ENCODE assay signal across 19 mouse cellular contexts in genomic region chr4:63171969-63172685, GRCm38 (mm10). TPM values are rescaled to one million over a fixed set of nuclear protein-coding genes. Genes with fewer than 3 reads are reported as not detected.
A peak's percentile ranks its signal among the peaks of the same experiment; 100 is the strongest.
DNase-seq lines count a peak whose midpoint lies in the region; ATAC-seq and TF ChIP-seq lines count a peak whose summit lies in the region.
"Had no signal": no experiment of that assay in that cellular context is flagged by ENCODE, and none has a peak within 500 bp of the region (broad histone marks: within the 10 kb centered on the region; RNA-seq: fewer than 3 reads in every experiment).

Kif12 (minus strand) TSS chr4:63172131.

- H3K36me3 ChIP-seq in intestine, embryonic 14.5 days (ENCODE audit: control insufficient read depth, insufficient read depth, low read length), result no peaks in the 10 kb centered on the region
- no peaks in the 10 kb centered on the region; the same call in 1 of the 2 replicates for H3K36me3 ChIP-seq in kidney, adult 2 months (ENCODE audit: control insufficient read depth, insufficient read depth, low read length)
- no peaks in the 10 kb centered on the region for H3K36me3 ChIP-seq in stomach, embryonic 14.5 days (ENCODE audit: control insufficient read depth, insufficient read depth, low read length)
- H3K36me3 ChIP-seq: limb, embryonic 13.5 days had no signal

- H3K27ac ChIP-seq in intestine, embryonic 14.5 days (ENCODE audit: low read depth), result peak within 1 kb of the TSS; percentile 63; the same call in 1 of the 2 replicates
- H3K27ac ChIP-seq in kidney, adult 2 months (ENCODE audit: insufficient read depth, low read depth, low read length), result peak within 1 kb of the TSS; percentile 97
- H3K27ac ChIP-seq in stomach, embryonic 14.5 days (ENCODE audit: low read length), result peak within 1 kb of the TSS; percentile 74; the same call in 1 of the 2 replicates
- H3K27ac ChIP-seq in left cerebral cortex, adult 2 months, result no peak within 1 kb of the TSS
- H3K27ac ChIP-seq: hindbrain, embryonic 14.5 days; limb, embryonic 13.5 days had no signal

- DNase-seq in intestine, embryonic 14.5 days (ENCODE audit: low spot score), result peak; percentile 73
- DNase-seq in kidney, adult 2 months, result peak; percentile 96
- DNase-seq in kidney, postnatal 4 days, result peak; percentile 62 to 79
- DNase-seq in adrenal gland, adult 8-10 months, result no peak
- no peak for DNase-seq in left cerebral cortex, adult 2 months (ENCODE audit: extremely low spot score in 1 of 2, low spot score in 2 of 2)
- DNase-seq in right cerebral cortex, adult 18-20 months, result no peak
- DNase-seq: adrenal gland, postnatal 25 days; forebrain, postnatal 0 days; gastrocnemius, postnatal 10 days; right cerebral cortex, postnatal 25 days had no signal

- ATAC-seq in intestine, embryonic 14.5 days (replicated peaks; ENCODE audit: low FRiP score, low TSS enrichment, low read depth), result peak; percentile 90
- ATAC-seq in stomach, embryonic 14.5 days (ENCODE audit: insufficient number of reproducible peaks, insufficient read depth, low FRiP score, low read depth), result peak; percentile 90
- ATAC-seq: forebrain, postnatal 0 days had no signal

- H3K27me3 ChIP-seq in intestine, embryonic 14.5 days (replicated peaks; ENCODE audit: control insufficient read depth, insufficient read depth, low read length), result 0 out of 2 replicates have a peak, but pooled peaks cover 6% of the 10 kb centered on the region
- no peaks in the 10 kb centered on the region for H3K27me3 ChIP-seq in kidney, adult 2 months (replicated peaks; ENCODE audit: control insufficient read depth, insufficient read depth, low read length)
- H3K27me3 ChIP-seq in stomach, embryonic 14.5 days (ENCODE audit: control insufficient read depth, insufficient read depth, low read length), result no peaks in the 10 kb centered on the region

- H3K9ac ChIP-seq in intestine, embryonic 14.5 days (ENCODE audit: low read length), result peak within 1 kb of the TSS; percentile 14
- 0 out of 2 replicates have a peak within 1 kb of the TSS, but pooled peaks have one; percentile 14 for H3K9ac ChIP-seq in stomach, embryonic 14.5 days (replicated peaks; ENCODE audit: low read depth, low read length)
- H3K9ac ChIP-seq: forebrain, postnatal 0 days; hindbrain, embryonic 14.5 days; limb, embryonic 13.5 days had no signal

- H3K4me1 ChIP-seq in intestine, embryonic 14.5 days (replicated peaks; ENCODE audit: control insufficient read depth, insufficient read depth, low read length), result no peaks in the 10 kb centered on the region
- H3K4me1 ChIP-seq in kidney, adult 2 months (ENCODE audit: control insufficient read depth, insufficient read depth, low read length), result peaks cover 22% of the 10 kb centered on the region
- H3K4me1 ChIP-seq in stomach, embryonic 14.5 days (ENCODE audit: control insufficient read depth, insufficient read depth, low read length), result no peaks in the 10 kb centered on the region
- H3K4me1 ChIP-seq: limb, embryonic 13.5 days had no signal

- H3K9me3 ChIP-seq in intestine, embryonic 14.5 days (ENCODE audit: control insufficient read depth, low read length), result no peaks in the 10 kb centered on the region
- H3K9me3 ChIP-seq in stomach, embryonic 14.5 days (ENCODE audit: control insufficient read depth, low read depth, low read length), result no peaks in the 10 kb centered on the region
- H3K9me3 ChIP-seq: limb, embryonic 13.5 days had no signal

- H3K4me3 ChIP-seq in intestine, embryonic 14.5 days (ENCODE audit: low read depth, low read length), result peak within 1 kb of the TSS; percentile 37
- H3K4me3 ChIP-seq in kidney, adult 2 months (ENCODE audit: insufficient read depth, low read depth, low read length), result peak within 1 kb of the TSS; percentile 74
- H3K4me3 ChIP-seq in stomach, embryonic 14.5 days (ENCODE audit: low read depth, low read length), result peak within 1 kb of the TSS; percentile 34
- no peak within 1 kb of the TSS for H3K4me3 ChIP-seq in left cerebral cortex, adult 2 months
- H3K4me3 ChIP-seq: limb, embryonic 13.5 days had no signal

- peak; percentile 96 for TF ChIP-seq POLR2A in kidney, adult 2 months (IDR thresholded peaks at IDR 0.05; ENCODE audit: low read depth, low read length)

- intact Hi-C loops in left cerebral cortex, adult 2 months (cut with DNase I), result no loop called here

- peak within 1 kb of the TSS; percentile 45 for H3K4me2 ChIP-seq in intestine, embryonic 14.5 days (ENCODE audit: low read length)
- peak within 1 kb of the TSS; percentile 39 for H3K4me2 ChIP-seq in stomach, embryonic 14.5 days (replicated peaks; ENCODE audit: low read depth, low read length)
- H3K4me2 ChIP-seq: heart, embryonic 11.5 days; hindbrain, embryonic 14.5 days; limb, embryonic 13.5 days had no signal

- no peak for TF ChIP-seq CTCF in kidney, adult 2 months (conservative IDR thresholded peaks at IDR 0.05; ENCODE audit: insufficient read depth, insufficient read length, low read depth, low read length)
- no peak for TF ChIP-seq CTCF in left cerebral cortex, adult 2 months (IDR thresholded peaks at IDR 0.05)

- 61% methylated on average over 4 of the region's 4 CpGs for WGBS in intestine, embryonic 14.5 days
- WGBS in kidney, adult 2 months, result 23% methylated on average over 4 of the region's 4 CpGs
- 47% methylated on average over 4 of the region's 4 CpGs for WGBS in stomach, embryonic 14.5 days

RNA-seq across cellular contexts. Expression of gene Kif12, which starts in this region (rescaled TPM):
- 44.5 and 50.0 TPM in 2 replicates for polyA plus RNA-seq in intestine, embryonic 14.5 days (2014; fragmentation: Nextera tagmentation; extraction: Ambion mirVana)
- 187 and 263 TPM in 2 replicates for polyA plus RNA-seq in kidney, adult 2 months (2012; rRNA removed)
- polyA plus RNA-seq in stomach, embryonic 14.5 days (2014; fragmentation: Nextera tagmentation; extraction: Ambion mirVana), result 19.8 and 22.8 TPM in 2 replicates
- not detected for total RNA-seq in adrenal gland, adult 8-10 months (2022)
- not detected for total RNA-seq in left cerebral cortex, adult 2 months (2021)
- total RNA-seq: adrenal gland, postnatal 25 days; CH12.LX; gastrocnemius, postnatal 10 days; layer of hippocampus, postnatal 10 days; megakaryocyte progenitor cell, adult 5-6 weeks; neutrophil, adult 5-6 weeks had no signal
- polyA plus RNA-seq: cortical plate, adult 2 months; forebrain, postnatal 0 days had no signal

Comparison
In these comparisons a context has a peak if more than half of its experiments do, and no peak if none do; other contexts are left out.
1. DNase-seq: peak in intestine, embryonic 14.5 days (single experiment), kidney, adult 2 months (single experiment) and kidney, postnatal 4 days (2 of 2); none in adrenal gland, adult 8-10 months (single experiment), left cerebral cortex, adult 2 months (0 of 2) and right cerebral cortex, adult 18-20 months (single experiment).